ENCODE assay signal across 8 mouse cellular contexts in genomic region chr9:120539662-120540251, GRCm38 (mm10). TPM values are rescaled to one million over a fixed set of nuclear protein-coding genes. Genes with fewer than 3 reads are reported as not detected.
A peak's percentile ranks its signal among the peaks of the same experiment; 100 is the strongest.
DNase-seq lines count a peak whose midpoint lies in the region; ATAC-seq and TF ChIP-seq lines count a peak whose summit lies in the region.

TSS of gene Entpd3 (plus strand) at chr9:120539818.

- H3K27ac ChIP-seq in brown adipose tissue, adult 24 weeks (replicated peaks; ENCODE audit: low read depth, low read length) = no peak within 1 kb of the TSS
- no peak within 1 kb of the TSS for H3K27ac ChIP-seq in kidney, postnatal 0 days
- H3K27ac ChIP-seq in liver, embryonic 16.5 days (ENCODE audit: low read length) = no peak within 1 kb of the TSS

- TF ChIP-seq POLR2A in lung, adult 2 months (IDR thresholded peaks at IDR 0.05; ENCODE audit: borderline replicate concordance, extremely low read depth, low read depth, low read length) = no peak

- ATAC-seq in frontal cortex, adult (ENCODE audit: low TSS enrichment) = peak; percentile 89
- peak; percentile 59; the same call in 1 of the 2 replicates for ATAC-seq in kidney, postnatal 0 days (replicated peaks; ENCODE audit: low FRiP score, low read depth)
- peak; percentile 24; the same call in 1 of the 2 replicates for ATAC-seq in liver, embryonic 16.5 days (ENCODE audit: low read depth)

- peak within 1 kb of the TSS; percentile 79 for H3K4me2 ChIP-seq in kidney, postnatal 0 days (ENCODE audit: low read length)
- peak within 1 kb of the TSS; percentile 60 for H3K4me2 ChIP-seq in liver, embryonic 16.5 days (ENCODE audit: low read depth, low read length)

- H3K4me1 ChIP-seq in lung, adult 2 months (ENCODE audit: control insufficient read depth, insufficient read depth, low read length) = 0 out of 2 replicates have a peak, but pooled peaks cover 3% of the 10 kb centered on the region
- peaks cover 4% of the 10 kb centered on the region for H3K4me1 ChIP-seq in brown adipose tissue, adult 24 weeks (ENCODE audit: control insufficient read depth, insufficient read depth, insufficient read length, low read length)
- H3K4me1 ChIP-seq in kidney, postnatal 0 days (replicated peaks; ENCODE audit: insufficient read depth, low read length) = peaks cover 7% of the 10 kb centered on the region; the same call in 1 of the 2 replicates
- H3K4me1 ChIP-seq in liver, embryonic 16.5 days (ENCODE audit: control insufficient read depth, low read depth, low read length) = no peaks in the 10 kb centered on the region; the same call in 1 of the 2 replicates

- H3K36me3 ChIP-seq in kidney, postnatal 0 days (ENCODE audit: insufficient read depth, low read length) = no peaks in the 10 kb centered on the region
- H3K36me3 ChIP-seq in liver, embryonic 16.5 days (ENCODE audit: control insufficient read depth, insufficient read depth) = no peaks in the 10 kb centered on the region

- H3K27me3 ChIP-seq in kidney, postnatal 0 days (ENCODE audit: insufficient read depth, low read length) = no peaks in the 10 kb centered on the region
- H3K27me3 ChIP-seq in liver, embryonic 16.5 days (ENCODE audit: control insufficient read depth, insufficient read depth, low read depth, low read length) = peaks cover 23% of the 10 kb centered on the region

- peak within 1 kb of the TSS; percentile 19 for H3K4me3 ChIP-seq in lung, adult 2 months (replicated peaks; ENCODE audit: extremely low read depth, low read depth, low read length)
- H3K4me3 ChIP-seq in brown adipose tissue, adult 24 weeks (ENCODE audit: insufficient read depth, low read depth, low read length) = peak within 1 kb of the TSS; percentile 41
- peak within 1 kb of the TSS; percentile 30 for H3K4me3 ChIP-seq in kidney, postnatal 0 days (replicated peaks; ENCODE audit: low read depth, low read length)
- H3K4me3 ChIP-seq in liver, embryonic 16.5 days (ENCODE audit: low read depth, low read length) = peak within 1 kb of the TSS; percentile 44

- under 1% methylated on average over 30 of the region's 31 CpGs for WGBS in lung, adult 2 months
- 2% methylated on average over 31 of the region's 31 CpGs for WGBS in kidney, postnatal 0 days
- WGBS in liver, embryonic 16.5 days (ENCODE audit: insufficient replicate concordance) = 3% methylated on average over 31 of the region's 31 CpGs

- no peak for TF ChIP-seq CTCF in lung, adult 2 months (IDR thresholded peaks at IDR 0.05; ENCODE audit: insufficient read depth, low read length)
- no peak for TF ChIP-seq CTCF in kidney, postnatal 0 days (IDR thresholded peaks at IDR 0.05; ENCODE audit: low read depth)

- peak within 1 kb of the TSS; percentile 46; the same call in 1 of the 2 replicates for H3K9ac ChIP-seq in kidney, postnatal 0 days (ENCODE audit: low read depth, low read length)
- H3K9ac ChIP-seq in liver, embryonic 16.5 days (ENCODE audit: low read depth, low read length) = no peak within 1 kb of the TSS

- DNase-seq in lung, adult 2 months = peak; percentile 28
- DNase-seq in lung, postnatal 10 days = no peak
- no peak for DNase-seq in kidney, postnatal 0 days (ENCODE audit: low spot score)
- DNase-seq in retina, postnatal 1 day = peak; percentile 37
- DNase-seq in urinary bladder, postnatal 36 days (ENCODE audit: low spot score in 2 of 2) = no peak

- H3K9me3 ChIP-seq in kidney, postnatal 0 days (replicated peaks; ENCODE audit: low read length) = no peaks in the 10 kb centered on the region
- no peaks in the 10 kb centered on the region for H3K9me3 ChIP-seq in liver, embryonic 16.5 days (replicated peaks; ENCODE audit: control insufficient read depth, low read length)

RNA-seq across cellular contexts. Expression of gene Entpd3, which starts in this region (rescaled TPM):
- 3.7 and 5.7 TPM in 2 replicates for polyA plus RNA-seq in lung, adult 2 months (2012; rRNA removed)
- polyA plus RNA-seq in brown adipose tissue, adult 24 weeks (2012; ENCODE audit: insufficient read depth, insufficient read length, missing spikeins) = not detected in 2 replicates
- 0.71 and 0.79 TPM in 2 replicates for polyA plus RNA-seq in kidney, postnatal 0 days (2015; fragmentation: Nextera tagmentation; extraction: Ambion mirVana)
- polyA plus RNA-seq in liver, embryonic 16.5 days (2015; fragmentation: Nextera tagmentation; extraction: Ambion mirVana) = 0.05 TPM in 1 of 2 replicates, not detected in the other

Comparison
In these comparisons a context has a peak if more than half of its experiments do, and no peak if none do; other contexts are left out.
1. DNase-seq: peak in lung, adult 2 months (single experiment) and retina, postnatal 1 day (single experiment); none in lung, postnatal 10 days (single experiment), kidney, postnatal 0 days (single experiment) and urinary bladder, postnatal 36 days (0 of 2).
2. Peak in ATAC-seq, H3K4me3 ChIP-seq, H3K9ac ChIP-seq and H3K4me2 ChIP-seq in kidney, postnatal 0 days; RNA of the gene not detected or under 1 TPM.
3. Peak in ATAC-seq, H3K4me3 ChIP-seq and H3K4me2 ChIP-seq in liver, embryonic 16.5 days; RNA of the gene not detected or under 1 TPM.
4. ATAC-seq: peak in every context shown above with its lines; median percentile 89 in frontal cortex, adult; 59 in kidney, postnatal 0 days; 24 in liver, embryonic 16.5 days.
5. Peak in every context shown above with its lines, with median percentiles within 50 percentile points of each other: H3K4me3 ChIP-seq.